Mouse (Mus musculus) activated CD4-positive, CD25-positive, alpha-beta regulatory T cell (primary cell): Measurements from ENCODE around the gene Fam131b. TPM values are rescaled to one million over a fixed set of nuclear protein-coding genes. Genes with fewer than 3 reads are reported as not detected.

Source experiments
- polyA plus RNA-seq, 2 experiments: library from polyadenylated mRNA; unstranded; fragments of 100-300 nt; shearing (Covaris generic); gene quantifications; one replicate each; pipeline ENCODE4 v1.2.1; 2017

Gene Fam131b
- not detected for polyA plus RNA-seq

DNA sequence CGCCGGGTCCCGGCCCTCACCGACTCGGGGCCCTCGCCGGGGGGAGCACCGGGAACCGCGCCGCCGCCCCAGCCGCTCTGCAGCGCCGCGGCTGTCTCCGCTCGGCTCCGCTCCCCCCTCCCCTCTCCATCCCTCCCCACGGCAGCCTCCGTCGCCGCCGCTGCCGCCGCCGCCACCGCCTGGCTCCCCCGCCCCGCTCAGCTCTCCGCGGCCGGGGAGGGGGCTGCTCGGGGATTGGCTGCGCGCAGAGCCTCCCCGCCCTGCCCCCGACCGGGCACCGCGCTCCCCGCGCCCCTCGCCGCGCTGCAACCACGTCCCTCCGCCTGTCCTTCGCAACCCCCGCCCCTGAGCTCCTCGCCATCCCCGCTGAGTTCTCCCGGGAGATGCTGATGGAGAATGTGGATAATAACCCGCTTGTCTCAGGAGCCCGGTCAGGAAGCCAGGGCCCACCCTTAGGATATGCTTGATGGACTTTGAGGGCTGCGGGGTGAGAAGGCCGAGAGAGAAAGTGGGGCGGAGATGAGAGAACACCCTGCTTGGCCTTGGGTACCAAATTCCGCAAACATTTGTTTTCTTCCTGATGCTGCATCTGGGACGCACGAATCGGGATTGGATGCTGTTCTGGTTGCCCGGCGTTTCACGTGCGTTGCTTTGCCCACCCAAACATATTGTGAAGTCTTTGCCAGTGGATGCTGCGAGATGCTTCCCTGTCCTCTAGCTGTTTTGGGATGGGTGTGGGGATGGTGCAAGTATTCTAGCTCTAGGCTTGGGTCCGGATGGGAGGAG lies at the start of gene Fam131b:
Gene Fam131b, minus strand, starts transcription at position 162 of the 786 bp plus-strand sequence.

DNA sequence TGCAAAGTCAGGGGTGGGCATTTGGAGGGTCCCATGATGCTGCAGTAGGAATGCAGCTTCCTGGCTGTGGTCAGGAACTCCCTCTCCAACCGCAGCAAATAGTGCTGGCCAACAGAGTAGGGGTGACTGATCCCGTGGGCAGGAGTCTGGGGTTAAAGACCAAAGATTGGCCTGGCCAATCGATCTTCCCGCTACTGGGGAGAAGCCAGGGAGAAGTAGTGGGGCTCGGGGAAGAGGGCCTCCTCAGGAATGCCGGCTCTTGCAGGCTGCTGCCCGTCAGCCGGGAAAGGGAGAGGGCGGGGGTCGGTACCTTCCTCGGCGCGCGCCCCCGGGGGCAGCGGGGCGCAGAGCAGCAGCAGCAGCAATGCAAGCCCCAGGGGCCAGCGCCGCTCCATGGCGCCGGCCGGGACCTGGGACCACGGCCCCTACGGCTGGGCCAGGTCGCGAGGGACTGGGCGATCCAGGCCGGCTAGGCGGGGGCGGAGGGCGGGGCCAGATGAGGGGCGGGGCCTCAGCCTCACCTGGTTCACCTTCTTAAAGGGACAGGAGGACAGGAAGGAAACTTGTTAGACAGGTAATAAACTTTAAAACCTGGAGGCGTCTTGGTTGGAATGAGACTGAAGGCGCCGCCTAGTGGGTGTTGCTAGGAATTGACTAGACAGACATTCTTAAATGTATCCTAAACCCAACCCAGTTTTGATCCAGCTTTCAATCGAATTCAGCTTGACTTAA lies 48.5 kb upstream of the Fam131b start, which contains the start of gene Epha1:
Gene Epha1, minus strand, starts transcription at position 453 of the 732 bp plus-strand sequence.

DNA sequence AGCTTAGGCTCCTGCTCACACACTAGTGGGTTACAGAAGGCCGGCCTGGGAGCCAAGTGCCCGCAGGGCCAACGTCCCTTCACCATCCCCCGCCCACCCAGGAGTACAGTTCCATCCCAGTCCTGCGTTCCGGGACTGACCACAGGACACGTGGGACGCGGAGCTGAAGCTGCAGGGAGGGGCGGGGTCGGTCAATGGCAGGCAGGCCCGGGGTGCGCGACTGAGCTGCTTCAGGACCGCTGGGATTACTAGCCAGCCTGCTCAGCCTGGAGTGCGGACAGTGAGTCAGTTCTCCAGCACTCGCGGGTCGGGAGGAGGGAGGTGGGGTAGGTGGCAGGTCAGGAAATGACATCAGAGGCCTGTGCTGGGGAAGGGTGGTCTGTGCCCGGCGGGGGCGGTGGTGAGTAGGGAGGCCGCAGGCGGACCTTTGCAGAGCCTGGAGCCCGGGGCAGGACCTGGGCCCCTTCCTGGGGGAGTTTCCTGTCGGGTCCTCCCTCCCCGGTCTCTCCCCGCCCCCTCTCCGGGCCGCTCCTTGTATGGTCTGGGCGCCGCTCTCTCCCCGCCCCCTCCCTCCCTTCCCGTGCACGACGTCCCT lies 25.1 kb upstream of the Fam131b start, which contains the start of gene Zyx:
Gene Zyx, plus strand, starts transcription at position 205 of the 595 bp plus-strand sequence.

DNA sequence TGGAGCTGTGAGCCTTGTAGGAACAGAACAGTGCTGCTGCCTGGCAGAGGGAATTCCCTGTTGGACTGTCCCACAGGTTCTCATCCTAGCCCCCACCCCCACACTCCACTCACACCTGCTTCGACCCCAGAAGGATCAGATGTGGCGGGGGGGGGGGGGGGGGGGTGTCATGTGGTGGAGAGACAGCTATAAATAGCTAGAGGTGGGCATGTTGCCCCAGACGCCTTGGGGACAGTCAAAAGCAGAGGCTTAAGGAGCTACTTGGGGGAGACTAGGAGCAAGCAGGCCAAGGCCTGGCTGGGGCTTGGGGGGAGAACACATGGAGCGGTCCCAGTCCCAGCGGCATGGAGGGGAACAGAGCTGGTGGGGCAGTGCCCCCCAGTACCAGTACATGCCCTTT lies 38.0 kb downstream of the Fam131b start, which contains the start of gene Clcn1:
Gene Clcn1, plus strand, starts transcription at position 238 of the 400 bp plus-strand sequence.

Other genes starting within 250 kb of the Fam131b start
- gene Tas2r139, start 183.7 kb downstream of the Fam131b start, polyA plus RNA-seq, result not detected
- not detected for gene Tas2r144, start 109.3 kb downstream of the Fam131b start, polyA plus RNA-seq
- gene Gstk1, start 78.7 kb downstream of the Fam131b start, polyA plus RNA-seq, result 1 to 10 TPM; 4.1 to 5.6 TPM
- gene Tmem139, start 62.7 kb downstream of the Fam131b start, polyA plus RNA-seq, result under 1 TPM in 1 of 2 experiments, not detected in 1; 0.25 TPM
- gene Casp2, start 59.7 kb downstream of the Fam131b start, polyA plus RNA-seq, result 10 to 100 TPM; 54.8 to 61.9 TPM
- gene Clcn1, start 38.0 kb downstream of the Fam131b start, polyA plus RNA-seq, result under 1 TPM in 1 of 2 experiments, not detected in 1; 0.14 TPM
- 100 to 1,000 TPM; 131 to 231 TPM for gene Zyx, start 25.0 kb upstream of the Fam131b start, polyA plus RNA-seq
- gene Epha1, start 48.6 kb upstream of the Fam131b start, polyA plus RNA-seq, result under 1 TPM; 0.28 to 0.43 TPM
- gene Tas2r143, start 75.6 kb upstream of the Fam131b start, polyA plus RNA-seq, result not detected
- gene Tas2r135, start 80.8 kb upstream of the Fam131b start, polyA plus RNA-seq, result not detected
- gene Tas2r126, start 109.9 kb upstream of the Fam131b start, polyA plus RNA-seq, result not detected
- not detected for gene Olfr458, start 140.6 kb upstream of the Fam131b start, polyA plus RNA-seq
- gene Olfr457, start 151.7 kb upstream of the Fam131b start, polyA plus RNA-seq, result under 1 TPM in 1 of 2 experiments, not detected in 1; 0.14 TPM
- not detected for gene Olfr456, start 162.6 kb upstream of the Fam131b start, polyA plus RNA-seq
- gene Olfr455, start 222.9 kb upstream of the Fam131b start, polyA plus RNA-seq, result under 1 TPM in 1 of 2 experiments, not detected in 1; 0.28 TPM